Comparison of ENCODE assay signal across 25 mouse cellular contexts in genomic region chr2:32744272-32744982, GRCm38 (mm10). TPM values are rescaled to one million over a fixed set of nuclear protein-coding genes. Genes with fewer than 3 reads are reported as not detected.
DNase-seq lines count a peak whose midpoint lies in the region; ATAC-seq and TF ChIP-seq lines count a peak whose summit lies in the region.
"Had no signal": no experiment of that assay in that cellular context is flagged by ENCODE, and none has a peak within 500 bp of the region (broad histone marks: within the 10 kb centered on the region; RNA-seq: fewer than 3 reads in every experiment).

No protein-coding gene starts in this region.

- peaks cover 8% of the 10 kb centered on the region; the same call in 1 of the 2 replicates for H3K4me1 ChIP-seq in midbrain, postnatal 0 days (ENCODE audit: insufficient read depth, low read length)
- peaks cover 14% of the 10 kb centered on the region for H3K4me1 ChIP-seq in midbrain, embryonic 16.5 days (ENCODE audit: control insufficient read depth, insufficient read depth, low read length)

- peak overlapping the region; percentile 24; the same call in 1 of the 2 replicates for H3K9ac ChIP-seq in midbrain, postnatal 0 days (replicated peaks; ENCODE audit: low read length, poor library complexity, severe bottlenecking)
- H3K9ac ChIP-seq in midbrain, embryonic 16.5 days (ENCODE audit: low read depth, low read length), result no peak overlapping the region; the same call in 1 of the 2 replicates
- H3K9ac ChIP-seq: embryonic facial prominence, embryonic 13.5 days; forebrain, embryonic 15.5 days; hindbrain, embryonic 15.5 days; kidney, embryonic 15.5 days; limb, embryonic 13.5 days; liver, embryonic 13.5 days; lung, embryonic 15.5 days had no signal

- no peak for ATAC-seq in midbrain, postnatal 0 days (ENCODE audit: low FRiP score)
- no peak for ATAC-seq in midbrain, embryonic 16.5 days
- ATAC-seq: activated CD4-positive, CD25-positive, alpha-beta regulatory T cell, adult 4 months; forebrain, embryonic 15.5 days; intestine, embryonic 16.5 days had no signal

- no peak for TF ChIP-seq CTCF in midbrain, postnatal 0 days (IDR thresholded peaks at IDR 0.05)

- no peak overlapping the region for H3K27ac ChIP-seq in midbrain, postnatal 0 days (ENCODE audit: low read depth, low read length)
- H3K27ac ChIP-seq in midbrain, embryonic 16.5 days (ENCODE audit: low read length), result no peak overlapping the region
- H3K27ac ChIP-seq: embryonic facial prominence, embryonic 13.5 days; forebrain, embryonic 15.5 days; hindbrain, embryonic 15.5 days; kidney, embryonic 15.5 days; limb, embryonic 13.5 days; liver, embryonic 13.5 days; lung, embryonic 15.5 days had no signal

- H3K4me3 ChIP-seq in midbrain, postnatal 0 days (ENCODE audit: low read depth, low read length), result no peak overlapping the region
- no peak overlapping the region for H3K4me3 ChIP-seq in midbrain, embryonic 16.5 days (ENCODE audit: low read depth, low read length)
- H3K4me3 ChIP-seq: embryonic facial prominence, embryonic 13.5 days; forebrain, embryonic 15.5 days; hindbrain, embryonic 15.5 days; kidney, embryonic 15.5 days; limb, embryonic 13.5 days; liver, embryonic 13.5 days; lung, embryonic 15.5 days; megakaryocyte, embryonic 14.5 days had no signal

- 71% methylated on average over 15 of the region's 15 CpGs for WGBS in midbrain, postnatal 0 days
- 74% methylated on average over 15 of the region's 15 CpGs for WGBS in midbrain, embryonic 16.5 days

- peak; percentile 43 for DNase-seq in heart, postnatal 4 days
- DNase-seq in heart, adult 8-10 months (ENCODE audit: low spot score), result no peak
- no peak for DNase-seq in midbrain, postnatal 0 days (ENCODE audit: low spot score)
- DNase-seq in brain, adult 2 months (ENCODE audit: low read depth, low spot score), result peak; percentile 42
- DNase-seq in layer of hippocampus, adult 9-10 months (ENCODE audit: low spot score), result no peak
- no peak for DNase-seq in thymus, postnatal 36 days
- DNase-seq: adrenal gland, postnatal 36 days; cerebellum, adult 2 months; gastrocnemius, postnatal 25 days; heart, postnatal 10 days; layer of hippocampus, postnatal 36 days; liver, embryonic 13.5 days; right cerebral cortex, postnatal 14 days had no signal

- no peak overlapping the region for H3K4me2 ChIP-seq in midbrain, postnatal 0 days (ENCODE audit: low read depth, low read length, poor library complexity, severe bottlenecking)
- no peak overlapping the region for H3K4me2 ChIP-seq in midbrain, embryonic 16.5 days (ENCODE audit: low read length)
- H3K4me2 ChIP-seq: embryonic facial prominence, embryonic 13.5 days; forebrain, embryonic 15.5 days; heart, embryonic 11.5 days; hindbrain, embryonic 15.5 days; kidney, embryonic 15.5 days; limb, embryonic 13.5 days; liver, embryonic 13.5 days; lung, embryonic 15.5 days had no signal

- peaks cover 40% of the 10 kb centered on the region for H3K36me3 ChIP-seq in midbrain, postnatal 0 days (ENCODE audit: insufficient read depth, low read length)
- H3K36me3 ChIP-seq in midbrain, embryonic 16.5 days (ENCODE audit: control insufficient read depth, insufficient read depth, low read length), result peaks cover 29% of the 10 kb centered on the region

- H3K27me3 ChIP-seq in midbrain, postnatal 0 days (ENCODE audit: insufficient read depth, low read length), result no peaks in the 10 kb centered on the region
- no peaks in the 10 kb centered on the region for H3K27me3 ChIP-seq in midbrain, embryonic 16.5 days (ENCODE audit: control insufficient read depth, insufficient read depth, low read depth, low read length)
- H3K27me3 ChIP-seq: forebrain, embryonic 15.5 days; hindbrain, embryonic 15.5 days had no signal

- H3K9me3 ChIP-seq in midbrain, postnatal 0 days (ENCODE audit: low read length), result no peaks in the 10 kb centered on the region
- no peaks in the 10 kb centered on the region for H3K9me3 ChIP-seq in midbrain, embryonic 16.5 days (replicated peaks; ENCODE audit: control insufficient read depth, low read length, poor library complexity, severe bottlenecking)
- H3K9me3 ChIP-seq: embryonic facial prominence, embryonic 13.5 days; forebrain, embryonic 15.5 days; hindbrain, embryonic 15.5 days; kidney, embryonic 15.5 days; limb, embryonic 13.5 days; liver, embryonic 13.5 days; lung, embryonic 15.5 days; megakaryocyte, embryonic 14.5 days had no signal

RNA-seq across cellular contexts. Expression of gene 6330409D20Rik, which starts 3.6 kb away (rescaled TPM):
- total RNA-seq in heart, postnatal 4 days (2021), result not detected
- not detected for total RNA-seq in heart, adult 8-10 months (2022)
- 2.5 and 3.8 TPM in 2 replicates for total RNA-seq in midbrain, postnatal 0 days (2014; rRNA removed)
- 3.7 and 4.0 TPM in 2 replicates for polyA plus RNA-seq in midbrain, postnatal 0 days (2015; fragmentation: Nextera tagmentation; extraction: Ambion mirVana)
- 3.2 and 3.5 TPM in 2 replicates for polyA plus RNA-seq in midbrain, embryonic 16.5 days (2015; fragmentation: Nextera tagmentation; extraction: Ambion mirVana)
- total RNA-seq: adrenal gland, postnatal 36 days; gastrocnemius, postnatal 25 days; heart, postnatal 10 days had no signal
- polyA plus RNA-seq: intestine, embryonic 16.5 days; kidney, embryonic 15.5 days; large intestine, adult 2 months; liver, embryonic 13.5 days had no signal

RNA-seq across cellular contexts. Expression of gene Tor2a, which starts 12.6 kb away (rescaled TPM):
- total RNA-seq in heart, postnatal 4 days (2021), result 10 to 100 TPM; 16.7 to 18.6 TPM
- 10 to 100 TPM in 1 of 4 experiments, 1 to 10 TPM in 3; 7.8 to 10.1 (median 8.2) TPM for total RNA-seq in heart, adult 8-10 months (2022)
- total RNA-seq in midbrain, postnatal 0 days (2014; rRNA removed), result 43.8 and 72.8 TPM in 2 replicates
- 42.0 and 44.9 TPM in 2 replicates for polyA plus RNA-seq in midbrain, postnatal 0 days (2015; fragmentation: Nextera tagmentation; extraction: Ambion mirVana)
- polyA plus RNA-seq in midbrain, embryonic 16.5 days (2015; fragmentation: Nextera tagmentation; extraction: Ambion mirVana), result 46.9 and 48.5 TPM in 2 replicates

RNA-seq across cellular contexts. Expression of gene Sh2d3c, which starts 23.6 kb away (rescaled TPM):
- 10 to 100 TPM; 38.2 to 41.4 TPM for total RNA-seq in heart, postnatal 4 days (2021)
- 10 to 100 TPM; 16.4 to 28.8 (median 21.7) TPM for total RNA-seq in heart, adult 8-10 months (2022)
- 43.7 and 46.2 TPM in 2 replicates for total RNA-seq in midbrain, postnatal 0 days (2014; rRNA removed)
- polyA plus RNA-seq in midbrain, postnatal 0 days (2015; fragmentation: Nextera tagmentation; extraction: Ambion mirVana), result 54.4 and 54.6 TPM in 2 replicates
- polyA plus RNA-seq in midbrain, embryonic 16.5 days (2015; fragmentation: Nextera tagmentation; extraction: Ambion mirVana), result 51.1 and 59.3 TPM in 2 replicates

RNA-seq across cellular contexts. Expression of gene Ttc16, which starts 31.0 kb away (rescaled TPM):
- total RNA-seq in heart, postnatal 4 days (2021), result under 1 TPM; 0.09 to 0.36 TPM
- under 1 TPM in 1 of 4 experiments, not detected in 3; 0.19 TPM for total RNA-seq in heart, adult 8-10 months (2022)
- total RNA-seq in midbrain, postnatal 0 days (2014; rRNA removed), result 0.90 and 3.2 TPM in 2 replicates
- 0.32 and 0.44 TPM in 2 replicates for polyA plus RNA-seq in midbrain, postnatal 0 days (2015; fragmentation: Nextera tagmentation; extraction: Ambion mirVana)
- 0.68 and 0.80 TPM in 2 replicates for polyA plus RNA-seq in midbrain, embryonic 16.5 days (2015; fragmentation: Nextera tagmentation; extraction: Ambion mirVana)
- total RNA-seq: gastrocnemius, postnatal 25 days; heart, postnatal 10 days had no signal

RNA-seq across cellular contexts. Expression of gene Ptrh1, which starts 31.2 kb away (rescaled TPM):
- 1 to 10 TPM; 3.0 to 5.4 TPM for total RNA-seq in heart, postnatal 4 days (2021)
- 1 to 10 TPM; 2.7 to 4.0 (median 3.2) TPM for total RNA-seq in heart, adult 8-10 months (2022)
- total RNA-seq in midbrain, postnatal 0 days (2014; rRNA removed), result 2.1 and 2.7 TPM in 2 replicates
- polyA plus RNA-seq in midbrain, postnatal 0 days (2015; fragmentation: Nextera tagmentation; extraction: Ambion mirVana), result 3.8 and 3.9 TPM in 2 replicates
- polyA plus RNA-seq in midbrain, embryonic 16.5 days (2015; fragmentation: Nextera tagmentation; extraction: Ambion mirVana), result 4.9 and 5.0 TPM in 2 replicates

Comparison
In these comparisons a context has a peak if more than half of its experiments do, and no peak if none do; other contexts are left out.
1. DNase-seq: peak in heart, postnatal 4 days (single experiment) and brain, adult 2 months (single experiment); none in heart, adult 8-10 months (single experiment), midbrain, postnatal 0 days (single experiment), layer of hippocampus, adult 9-10 months (single experiment) and thymus, postnatal 36 days (0 of 2).